Mouse (Mus musculus) myocyte (in vitro differentiated cells): ENCODE measurements at regions not wholly inside any gene's neighbourhood (a gene's known extent, or its start where the extent isn't known, plus 50 kb on each side); places are given as distances from the start of the nearest gene placed in this dataset.

Experiments
- H3K27me3 ChIP-seq: one replicate; pipeline ENCODE4 v1.6.1; 2011; ENCODE audit not compliant: control insufficient read depth, insufficient read depth, insufficient read length
- H3K36me3 ChIP-seq: one replicate; pipeline ENCODE4 v1.6.1; 2011; ENCODE audit not compliant: control insufficient read depth, insufficient read depth
- H3K4me2 ChIP-seq: one replicate; pipeline ENCODE4 v1.6.1; 2011; ENCODE audit warnings: low read depth, control low read depth
- H3K4me3 ChIP-seq: one replicate; pipeline ENCODE4 v1.5.1; 2011; ENCODE audit warnings: mild to moderate bottlenecking, control low read depth, moderate library complexity
- H3K79me2 ChIP-seq: one replicate; pipeline ENCODE4 v1.6.1; 2011; ENCODE audit not compliant: control insufficient read depth, insufficient read depth
- H3ac ChIP-seq: one replicate; pipeline ENCODE4 v1.6.1; 2011; ENCODE audit not compliant: control insufficient read depth, insufficient read length
- CEBPB ChIP-seq: IDR thresholded peaks from 2 replicates; pipeline ENCODE4 v1.6.1; 2011; ENCODE audit warnings: mild to moderate bottlenecking, moderate library complexity; ENCODE audit not compliant: poor library complexity, insufficient read depth, severe bottlenecking
- E2F4 ChIP-seq: IDR thresholded peaks from one replicate; pipeline ENCODE4 v1.6.1; 2011; ENCODE audit warnings: mild to moderate bottlenecking, control low read depth, moderate library complexity; ENCODE audit not compliant: insufficient read depth
- MAX ChIP-seq: IDR thresholded peaks from one replicate; pipeline ENCODE4 v1.6.1; 2011; ENCODE audit warnings: low read depth, mild to moderate bottlenecking, control low read depth
- MYOD1 ChIP-seq, 3 experiments: IDR thresholded peaks; one replicate each; pipeline ENCODE4 v1.6.1; 2011; ENCODE audit warnings: control low read depth in 2 of 3, low read depth in 2 of 3, mild to moderate bottlenecking in 2 of 3, moderate library complexity in 1 of 3; ENCODE audit not compliant: insufficient read length in 2 of 3, control insufficient read depth in 1 of 3
- MYOG ChIP-seq, 3 experiments: IDR thresholded peaks; one replicate each; pipeline ENCODE4 v1.6.1; 2011; ENCODE audit warnings: control low read depth in 2 of 3, low read depth in 2 of 3, mild to moderate bottlenecking in 2 of 3; ENCODE audit not compliant: insufficient read length in 2 of 3, control insufficient read depth in 1 of 3, insufficient read depth in 1 of 3
- POLR2A ChIP-seq: IDR thresholded peaks from one replicate; pipeline ENCODE4 v1.6.1; 2011; ENCODE audit warnings: low read depth, mild to moderate bottlenecking, control low read depth, moderate library complexity; ENCODE audit not compliant: insufficient read length
- POLR2AphosphoS2 ChIP-seq: IDR thresholded peaks from one replicate; pipeline ENCODE4 v1.6.1; 2011; ENCODE audit warnings: low read depth, control low read depth; ENCODE audit not compliant: insufficient read length
- REST ChIP-seq: IDR thresholded peaks from one replicate; pipeline ENCODE4 v1.6.1; 2011; ENCODE audit warnings: mild to moderate bottlenecking, control low read depth, moderate library complexity; ENCODE audit not compliant: insufficient read depth, insufficient read length
- SRF ChIP-seq: IDR thresholded peaks from one replicate; pipeline ENCODE4 v1.6.1; 2011; ENCODE audit warnings: low read depth; ENCODE audit not compliant: control insufficient read depth, insufficient read length
- TCF12 ChIP-seq: IDR thresholded peaks from one replicate; pipeline ENCODE4 v1.6.1; 2011; ENCODE audit warnings: mild to moderate bottlenecking, control low read depth; ENCODE audit not compliant: poor library complexity, insufficient read depth, severe bottlenecking
- TCF3 ChIP-seq: IDR thresholded peaks from one replicate; pipeline ENCODE4 v1.6.1; 2011; ENCODE audit warnings: low read depth, control low read depth; ENCODE audit not compliant: insufficient read length
- USF1 ChIP-seq: IDR thresholded peaks from one replicate; pipeline ENCODE4 v1.6.1; 2011; ENCODE audit warnings: low read depth, mild to moderate bottlenecking, control low read depth, moderate library complexity

GRCm38 (mm10) chr11:52496908-52497307, 100.7 kb downstream of the 9530068E07Rik start:
- no peaks in the 10 kb centered on the region for H3K79me2 ChIP-seq
- H3K4me3 ChIP-seq: no peak overlapping the region
- H3K4me2 ChIP-seq: no peak overlapping the region
- no peaks in the 10 kb centered on the region for H3K36me3 ChIP-seq
- peaks cover 6% of the 10 kb centered on the region for H3K27me3 ChIP-seq
- TF ChIP-seq MAX: no peak
- no peak for TF ChIP-seq E2F4
- no peak for TF ChIP-seq POLR2AphosphoS2
- TF ChIP-seq TCF3: no peak
- no peak for TF ChIP-seq REST
- no peak for TF ChIP-seq SRF
- no peak for TF ChIP-seq MYOD1 (IDR thresholded peaks at IDR 0.05; ENCODE audit: control insufficient read depth in 1 of 3, insufficient read length in 2 of 3, low read depth in 2 of 3)
- TF ChIP-seq TCF12: no peak
- no peak for TF ChIP-seq MYOG (IDR thresholded peaks at IDR 0.05; ENCODE audit: control insufficient read depth in 1 of 3, insufficient read depth in 1 of 3, insufficient read length in 2 of 3, low read depth in 2 of 3)
- no peak for TF ChIP-seq POLR2A
- no peak for TF ChIP-seq CEBPB
- no peak for TF ChIP-seq USF1
- no peak overlapping the region for H3ac ChIP-seq

- Histone ChIP-seq H3ac (no peak overlapping the region), H3K4me3 (no peak overlapping the region), H3K36me3 (no peaks in the 10 kb centered on the region), H3K79me2 (no peaks in the 10 kb centered on the region), H3K27me3 (no peaks in the 10 kb centered on the region), H3K4me2 (no peak overlapping the region)
- TF ChIP-seq POLR2A: no peak
- no peak for TF ChIP-seq TCF3
- no peak for TF ChIP-seq MAX
- TF ChIP-seq REST: no peak
These were observed 106.6 kb downstream of the 9530068E07Rik start for GRCm38 (mm10) chr11:52502759-52503365.

DNA sequence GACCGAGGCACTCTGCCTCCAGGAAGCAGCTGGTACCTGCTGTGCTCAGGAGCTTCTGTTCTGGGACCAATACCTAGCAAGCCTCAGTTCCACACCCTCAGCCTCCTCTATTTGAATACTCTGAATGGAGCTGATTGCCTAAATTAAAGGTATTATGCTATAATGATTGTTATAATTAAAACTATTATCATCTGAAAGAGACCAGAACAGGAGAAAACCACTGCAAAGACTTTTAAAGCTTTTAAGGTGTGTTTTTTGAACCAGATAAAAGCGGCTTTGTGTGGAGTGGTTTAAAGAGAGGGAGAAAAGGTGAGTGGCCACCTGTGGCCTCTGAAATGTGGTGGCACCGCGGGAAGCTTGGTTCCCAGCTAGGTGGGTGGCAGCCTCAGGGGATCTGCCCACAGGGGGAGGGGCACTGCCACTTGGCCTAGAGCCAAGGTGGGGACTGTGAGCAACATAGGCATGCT, 115.6 kb downstream of the 9530068E07Rik start:
- no peak overlapping the region for H3K4me2 ChIP-seq
- no peaks in the 10 kb centered on the region for H3K27me3 ChIP-seq
- no peaks in the 10 kb centered on the region for H3K36me3 ChIP-seq
- H3K79me2 ChIP-seq: no peaks in the 10 kb centered on the region
- TF ChIP-seq MAX: no peak
- TF ChIP-seq SRF: no peak
- TF ChIP-seq POLR2A: no peak
- no peak for TF ChIP-seq MYOG (IDR thresholded peaks at IDR 0.05; ENCODE audit: control insufficient read depth in 1 of 3, insufficient read depth in 1 of 3, insufficient read length in 2 of 3, low read depth in 2 of 3)
- TF ChIP-seq POLR2AphosphoS2: no peak
- no peak for TF ChIP-seq MYOD1 (IDR thresholded peaks at IDR 0.05; ENCODE audit: control insufficient read depth in 1 of 3, insufficient read length in 2 of 3, low read depth in 2 of 3)
- TF ChIP-seq USF1: no peak
- TF ChIP-seq E2F4: no peak
- TF ChIP-seq TCF3: no peak
- TF ChIP-seq REST: no peak
- no peak for TF ChIP-seq CEBPB
- H3K4me3 ChIP-seq: no peak overlapping the region
- H3ac ChIP-seq: no peak overlapping the region

GRCm38 (mm10) chr11:52517330-52517729, 121.1 kb downstream of the 9530068E07Rik start:
- Histone ChIP-seq H3K36me3 (no peaks in the 10 kb centered on the region), H3K4me2 (no peak overlapping the region), H3ac (no peak overlapping the region), H3K79me2 (no peaks in the 10 kb centered on the region), H3K4me3 (no peak overlapping the region), H3K27me3 (no peaks in the 10 kb centered on the region)
- TF ChIP-seq MAX (no peak), TCF12 (no peak), TCF3 (no peak), CEBPB (no peak), MYOG (IDR thresholded peaks at IDR 0.05; ENCODE audit: control insufficient read depth in 1 of 3, insufficient read depth in 1 of 3, insufficient read length in 2 of 3, low read depth in 2 of 3) (no peak)

- Histone ChIP-seq H3K4me2 (no peak overlapping the region), H3K27me3 (peaks cover 11% of the 10 kb centered on the region), H3ac (no peak overlapping the region), H3K36me3 (no peaks in the 10 kb centered on the region), H3K4me3 (no peak overlapping the region), H3K79me2 (no peaks in the 10 kb centered on the region)
- no peak for TF ChIP-seq MYOG (IDR thresholded peaks at IDR 0.05; ENCODE audit: control insufficient read depth in 1 of 3, insufficient read depth in 1 of 3, insufficient read length in 2 of 3, low read depth in 2 of 3)
- TF ChIP-seq MYOD1 (IDR thresholded peaks at IDR 0.05; ENCODE audit: control insufficient read depth in 1 of 3, insufficient read length in 2 of 3, low read depth in 2 of 3): no peak
- TF ChIP-seq CEBPB: no peak
- TF ChIP-seq TCF3: no peak
- no peak for TF ChIP-seq REST
- TF ChIP-seq USF1: no peak
- TF ChIP-seq SRF: no peak
- TF ChIP-seq POLR2AphosphoS2: no peak
- no peak for TF ChIP-seq MAX
- TF ChIP-seq E2F4: no peak
- no peak for TF ChIP-seq TCF12
- TF ChIP-seq POLR2A: no peak
These were observed 123.6 kb downstream of the 9530068E07Rik start for GRCm38 (mm10) chr11:52519877-52520276.
